Mouse (Mus musculus): ENCODE data around the gene Dnmt1. TPM values are rescaled to one million over a fixed set of nuclear protein-coding genes. Genes with fewer than 3 reads are reported as not detected.

Dnmt1 gene
- 124 and 137 TPM in 2 replicates for polyA plus RNA-seq (2012)

GRCm38 (mm10) chr9:20959430-20959938 lies at the start of gene Dnmt1:
TSS of gene Dnmt1 (minus strand) at chr9:20959888.

GRCm38 (mm10) chr9:21002627-21003551 lies 43.2 kb upstream of the Dnmt1 start, which contains the start of gene Mrpl4:
TSS of gene Mrpl4 (plus strand) at chr9:21002738.

GRCm38 (mm10) chr9:20976216-20976960 lies 16.7 kb upstream of the Dnmt1 start, which contains the start of gene S1pr2:
TSS of gene S1pr2 (minus strand) at chr9:20976781.

GRCm38 (mm10) chr9:20898511-20899073 lies 61.1 kb downstream of the Dnmt1 start, which contains the start of gene Eif3g:
TSS of gene Eif3g (minus strand) at chr9:20898623.

GRCm38 (mm10) chr9:20887704-20888385 lies 71.8 kb downstream of the Dnmt1 start, which contains the start of gene Ppan:
TSS of gene Ppan (plus strand) at chr9:20888175.

GRCm38 (mm10) chr9:20879097-20879792 lies 80.4 kb downstream of the Dnmt1 start, which contains the start of gene Angptl6:
TSS of gene Angptl6 (minus strand) at chr9:20879727.

GRCm38 (mm10) chr9:20868448-20869001 lies 91.2 kb downstream of the Dnmt1 start, which contains the start of gene A230050P20Rik:
TSS of gene A230050P20Rik (plus strand) at chr9:20868642.

Other genes with a start within 250 kb of the Dnmt1 start
- 0.13 TPM in 2 replicates for gene Olfm2, start 213.5 kb downstream of the Dnmt1 start, polyA plus RNA-seq (2012)
- 0.70 and 2.1 TPM in 2 replicates for gene Col5a3, start 144.8 kb downstream of the Dnmt1 start, polyA plus RNA-seq (2012)
- gene Rdh8, start 141.4 kb downstream of the Dnmt1 start, polyA plus RNA-seq (2012): not detected in 2 replicates
- gene A230050P20Rik, start 91.2 kb downstream of the Dnmt1 start, polyA plus RNA-seq (2012): 124 and 174 TPM in 2 replicates
- gene Angptl6, start 80.2 kb downstream of the Dnmt1 start, polyA plus RNA-seq (2012): 2.7 and 4.1 TPM in 2 replicates
- 281 and 400 TPM in 2 replicates for gene Ppan, start 71.7 kb downstream of the Dnmt1 start, polyA plus RNA-seq (2012)
- gene Eif3g, start 61.3 kb downstream of the Dnmt1 start, polyA plus RNA-seq (2012): 554 and 634 TPM in 2 replicates
- 4.0 and 5.2 TPM in 2 replicates for gene S1pr2, start 16.9 kb upstream of the Dnmt1 start, polyA plus RNA-seq (2012)
- 111 and 114 TPM in 2 replicates for gene Mrpl4, start 42.9 kb upstream of the Dnmt1 start, polyA plus RNA-seq (2012)
- gene Icam1, start 56.1 kb upstream of the Dnmt1 start, polyA plus RNA-seq (2012): 23.4 and 36.2 TPM in 2 replicates
- 21.8 and 32.7 TPM in 2 replicates for gene Icam4, start 69.5 kb upstream of the Dnmt1 start, polyA plus RNA-seq (2012)
- 0.32 and 0.57 TPM in 2 replicates for gene Icam5, start 72.2 kb upstream of the Dnmt1 start, polyA plus RNA-seq (2012)
- 3.1 and 7.5 TPM in 2 replicates for gene Zglp1, start 107.2 kb upstream of the Dnmt1 start, polyA plus RNA-seq (2012)
- gene Gm49373, start 113.2 kb upstream of the Dnmt1 start, polyA plus RNA-seq (2012): 1.6 and 2.0 TPM in 2 replicates
- gene Fdx1l, start 113.7 kb upstream of the Dnmt1 start, polyA plus RNA-seq (2012): 26.8 and 32.5 TPM in 2 replicates
- gene Gm38431, start 132.1 kb upstream of the Dnmt1 start, polyA plus RNA-seq (2012): 283 and 327 TPM in 2 replicates
- 94.4 and 110 TPM in 2 replicates for gene Raver1, start 132.1 kb upstream of the Dnmt1 start, polyA plus RNA-seq (2012)
- gene Tyk2, start 171.4 kb upstream of the Dnmt1 start, polyA plus RNA-seq (2012): 36.6 and 36.8 TPM in 2 replicates
- 317 and 381 TPM in 2 replicates for gene Cdc37, start 190.1 kb upstream of the Dnmt1 start, polyA plus RNA-seq (2012)
- gene Pde4a, start 205.8 kb upstream of the Dnmt1 start, polyA plus RNA-seq (2012): 15.4 and 17.1 TPM in 2 replicates

Data from megakaryocyte-erythroid progenitor cell, adult 5 weeks (primary cell).